Mouse (Mus musculus): ENCODE results near the gene Srsf9.
"Not testable (repeated sequence)": the region's sequence is repeated elsewhere in the genome, so short reads cannot be mapped to it uniquely, and the experiment has no call there.

Gene Srsf9

DNA sequence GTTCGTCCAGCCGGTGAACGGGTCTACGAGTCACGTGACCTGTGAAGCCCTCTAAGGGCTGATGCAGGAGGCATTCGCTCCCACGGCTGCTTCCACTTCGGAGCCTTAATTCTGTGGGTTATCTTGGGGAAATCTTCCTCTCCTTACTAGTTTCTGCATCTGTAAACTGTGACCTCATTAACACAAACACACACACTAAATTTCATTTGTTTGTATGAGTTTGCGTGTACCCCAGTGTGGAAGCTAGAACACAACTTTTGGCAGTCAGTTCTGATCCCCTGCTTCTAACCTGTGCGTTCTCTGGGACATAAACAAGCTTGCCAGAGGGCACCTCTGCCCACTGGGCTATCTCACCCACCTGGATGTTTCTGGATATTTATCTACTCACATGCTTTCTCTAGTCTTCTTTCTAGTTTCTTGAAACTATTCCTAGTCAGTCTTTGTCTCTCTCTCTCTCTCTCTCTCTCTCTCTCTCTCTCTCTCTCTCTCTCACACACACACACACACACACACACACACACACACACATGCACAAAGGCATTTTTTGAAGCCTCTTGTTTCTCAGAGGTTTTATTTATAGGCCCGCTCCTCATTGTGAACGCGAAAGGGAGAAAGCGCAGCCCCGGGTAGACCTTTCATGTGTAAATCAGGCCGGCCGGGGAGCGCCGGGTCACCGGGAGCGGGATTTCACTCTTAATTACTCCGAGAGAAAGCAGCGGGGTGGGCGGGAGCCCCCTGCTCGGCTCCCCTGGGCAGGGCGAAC lies 46.6 kb downstream of the Srsf9 start:
- peak; percentile 64 for DNase-seq (ENCODE audit: low spot score in 2 of 2)

DNA sequence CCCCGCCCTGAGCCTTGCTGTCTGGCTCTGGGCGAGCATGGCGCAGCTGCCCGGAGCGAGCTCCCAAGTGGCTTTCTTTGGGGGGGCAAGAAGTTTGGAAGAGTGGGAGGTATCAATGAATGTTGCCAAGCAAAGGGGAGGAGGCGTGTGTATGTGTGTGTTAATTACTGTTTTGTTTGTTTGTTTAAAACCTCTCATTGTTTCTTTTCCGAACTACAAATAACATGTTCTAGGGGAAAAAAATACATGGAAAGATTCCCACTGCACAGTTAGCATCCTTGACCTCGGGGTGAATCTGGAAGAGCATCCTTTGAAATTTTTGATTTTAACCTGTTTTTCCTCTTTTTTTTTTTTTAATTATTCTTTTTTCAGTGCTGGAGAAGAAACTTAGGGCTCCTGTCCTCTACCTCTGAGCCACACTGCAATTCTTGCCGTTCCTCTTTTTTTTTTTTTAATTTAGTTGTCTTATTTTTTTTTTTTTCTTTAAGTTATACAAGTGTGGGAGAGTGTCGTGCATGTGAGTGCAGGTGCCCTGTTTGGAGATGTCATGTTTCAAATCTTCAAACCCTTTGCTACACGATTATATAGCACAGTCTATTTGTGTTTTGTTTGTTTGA lies 47.3 kb downstream of the Srsf9 start:
- no peak for DNase-seq (ENCODE audit: low spot score in 2 of 2)

DNA sequence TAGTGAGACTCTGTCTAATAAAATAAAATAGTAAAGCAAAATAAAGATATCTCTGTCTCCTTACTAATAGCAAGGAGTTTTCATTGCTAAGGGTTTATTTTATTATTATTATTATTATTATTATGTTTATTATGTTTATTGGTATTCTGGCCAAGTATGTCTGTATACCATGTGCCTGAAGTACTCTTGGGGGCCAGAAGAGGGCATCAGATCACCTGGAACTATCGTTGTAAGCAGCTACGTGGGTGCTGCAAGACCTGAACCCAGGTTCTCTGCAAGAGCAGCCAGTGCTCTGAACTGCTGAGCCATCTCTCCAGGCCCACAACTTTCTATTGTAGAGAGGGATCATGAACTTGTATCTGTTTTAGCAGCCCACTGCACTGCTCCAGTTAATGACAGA lies 48.5 kb downstream of the Srsf9 start:
- no peak for DNase-seq (ENCODE audit: low spot score in 2 of 2)

DNA sequence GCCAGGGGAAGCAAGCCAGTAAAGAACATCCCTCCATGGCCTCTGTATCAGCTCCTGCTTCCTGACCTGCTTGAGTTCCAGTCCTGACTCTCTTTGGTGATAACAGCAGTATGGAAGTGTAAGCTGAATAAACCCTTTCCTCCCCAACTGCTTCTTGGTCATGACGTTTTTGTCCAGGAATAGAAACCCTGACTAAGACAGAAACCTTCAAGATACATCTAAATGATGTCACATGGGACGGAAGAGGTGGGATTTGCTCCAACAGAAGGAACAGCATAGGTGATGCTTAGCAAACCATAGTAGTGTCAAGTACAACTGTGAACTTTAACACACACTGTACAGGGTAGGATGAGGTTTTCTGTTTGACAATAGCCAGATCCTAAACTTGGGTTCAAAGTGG lies 51.9 kb downstream of the Srsf9 start:
- DNase-seq (ENCODE audit: low spot score in 2 of 2): not testable (repeated sequence)
